Mouse (Mus musculus) E14TG2a.4 (cell line): ENCODE data around the gene Pde6b.

Experiments
- CTCF ChIP-seq: conservative IDR thresholded peaks from 2 replicates; pipeline ENCODE4 v1.5.1; 2014; ENCODE audit warnings: low read length
- NANOG ChIP-seq: IDR thresholded peaks from 2 replicates; pipeline ENCODE4 v1.6.1; 2014; ENCODE audit warnings: borderline replicate concordance, low read length, mixed read lengths
- POU5F1 ChIP-seq: IDR thresholded peaks from 2 replicates; pipeline ENCODE4 v1.6.1; 2014; ENCODE audit warnings: low read length, borderline replicate concordance

DNA sequence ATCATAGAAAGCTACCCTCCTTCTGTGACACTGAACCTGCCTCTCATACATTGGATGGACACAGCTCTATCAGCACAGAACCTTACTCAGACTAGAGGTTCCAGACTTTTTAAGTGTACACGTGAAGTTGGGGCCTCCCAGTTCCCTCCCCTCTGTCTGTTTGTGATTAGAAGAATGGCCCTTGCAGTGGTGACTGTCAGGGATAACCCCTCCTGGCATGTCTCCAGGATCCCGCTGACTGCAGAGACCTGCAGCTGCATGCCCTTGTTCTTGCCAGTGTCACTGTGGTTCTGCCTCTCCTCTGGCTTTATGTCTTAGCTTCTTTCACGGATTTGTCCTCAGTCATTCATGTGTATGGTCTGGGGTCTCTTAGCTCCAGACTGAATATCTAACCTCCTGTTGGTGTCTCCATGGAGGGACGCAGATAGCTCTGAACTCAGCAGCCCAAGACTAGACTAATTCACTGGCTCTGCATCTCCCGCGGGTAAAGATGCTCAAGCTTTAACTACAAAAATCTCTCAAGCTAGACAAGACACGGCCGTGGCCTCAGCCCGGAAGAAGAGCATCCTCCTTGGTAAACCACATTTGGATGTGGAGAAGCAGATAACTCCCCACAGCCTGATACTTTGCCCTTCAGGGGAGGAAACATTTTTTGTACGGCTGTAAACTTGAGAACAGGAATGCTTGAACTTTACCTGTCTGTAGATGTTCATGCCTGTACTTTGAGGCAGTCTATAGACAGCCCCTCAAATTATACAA is 42.7 kb upstream of the Pde6b start:
- TF ChIP-seq POU5F1 (no peak), CTCF (no peak), NANOG (no peak)
